Mouse (Mus musculus) CH12.LX (cell line): ENCODE data around the gene Siah2. TPM values are rescaled to one million over a fixed set of nuclear protein-coding genes. Genes with fewer than 3 reads are reported as not detected.
A peak's percentile ranks its signal among the peaks of the same experiment; 100 is the strongest.

Experiments
- DNase-seq: peaks from one replicate; pipeline ENCODE4 v3.0.0-alpha.2; 2013; ENCODE audit errors: extremely low read depth
- H3K27ac ChIP-seq: 2 replicates; pipeline ENCODE4 v1.5.1; 2012; ENCODE audit warnings: low read depth, mild to moderate bottlenecking, control low read depth, moderate library complexity; ENCODE audit not compliant: insufficient read depth
- H3K27me3 ChIP-seq: replicated peaks from 2 replicates; pipeline ENCODE3; 2012; ENCODE audit warnings: inconsistent platforms
- H3K36me3 ChIP-seq, 2 experiments: replicated peaks in 1 of 2; 2 replicates each; pipeline versions ENCODE3 to v1.6.1; 2012; ENCODE audit warnings: inconsistent platforms in 1 of 2, low read length in 1 of 2, mild to moderate bottlenecking in 1 of 2, mixed read lengths in 1 of 2, moderate library complexity in 1 of 2; ENCODE audit not compliant: control insufficient read depth in 1 of 2, insufficient read depth in 1 of 2
- H3K4me1 ChIP-seq, 2 experiments: 2 replicates each; pipeline ENCODE4 v1.6.1; 2012; ENCODE audit warnings: inconsistent platforms in 1 of 2, moderate library complexity in 1 of 2; ENCODE audit not compliant: insufficient read depth in 2 of 2, control insufficient read depth in 1 of 2
- H3K4me2 ChIP-seq: 2 replicates; pipeline ENCODE4 v1.6.1; 2012; ENCODE audit warnings: low read depth, mild to moderate bottlenecking, control low read depth; ENCODE audit not compliant: poor library complexity, insufficient read depth, severe bottlenecking
- H3K4me3 ChIP-seq, 3 experiments: fragments of 150-350 bp in 1 of 3; sonication (generic) in 1 of 3; replicated peaks in 1 of 3; 2 replicates each; pipeline versions ENCODE3 to v1.5.1; 2011 to 2012; ENCODE audit warnings: low read depth in 2 of 3, low read length in 2 of 3, mild to moderate bottlenecking in 2 of 3, moderate library complexity in 2 of 3, control low read depth in 1 of 3, improper control_type of control experiment in 1 of 3, inconsistent platforms in 1 of 3, mixed read lengths in 1 of 3; ENCODE audit not compliant: poor library complexity in 1 of 3
- H3K79me2 ChIP-seq: replicated peaks from 2 replicates; pipeline ENCODE4 v1.6.1; 2012; ENCODE audit warnings: mild to moderate bottlenecking, moderate library complexity; ENCODE audit not compliant: control insufficient read depth, poor library complexity, insufficient read depth, severe bottlenecking; ENCODE audit errors: extremely low read depth
- H3K9ac ChIP-seq: 2 replicates; pipeline ENCODE4 v1.6.1; 2012; ENCODE audit warnings: low read depth, mild to moderate bottlenecking, control low read depth, moderate library complexity; ENCODE audit not compliant: insufficient read depth
- H3K9me3 ChIP-seq: replicated peaks from 2 replicates; pipeline ENCODE3; 2012; ENCODE audit warnings: low read length, inconsistent platforms, mixed read lengths
- CHD1 ChIP-seq: IDR thresholded peaks from 2 replicates; pipeline ENCODE4 v1.6.1; 2012; ENCODE audit warnings: low read depth, low read length, improper control_type of control experiment, inconsistent platforms
- CHD2 ChIP-seq: IDR thresholded peaks from 2 replicates; pipeline ENCODE4 v1.6.1; 2011; ENCODE audit warnings: low read length, improper control_type of control experiment
- EP300 ChIP-seq: IDR thresholded peaks from 2 replicates; pipeline ENCODE4 v1.6.1; 2011; ENCODE audit warnings: low read length, improper control_type of control experiment
- ETS1 ChIP-seq: conservative IDR thresholded peaks from 2 replicates; pipeline ENCODE4 v1.6.1; 2012; ENCODE audit warnings: low read depth, mild to moderate bottlenecking, inconsistent platforms, low read length, improper control_type of control experiment, moderate library complexity
- JUND ChIP-seq: conservative IDR thresholded peaks from 2 replicates; pipeline ENCODE4 v1.6.1; 2011; ENCODE audit warnings: low read depth, low read length, improper control_type of control experiment
- MAX ChIP-seq: IDR thresholded peaks from 2 replicates; pipeline ENCODE4 v1.6.1; 2011; ENCODE audit warnings: low read length, improper control_type of control experiment
- NRF1 ChIP-seq: IDR thresholded peaks from 2 replicates; pipeline ENCODE4 v1.6.1; 2014; ENCODE audit warnings: low read depth, mild to moderate bottlenecking, inconsistent platforms, low read length, improper control_type of control experiment, moderate library complexity
- PAX5 ChIP-seq: IDR thresholded peaks from 2 replicates; pipeline ENCODE4 v1.6.1; 2012; ENCODE audit warnings: low read length, inconsistent platforms, mixed read lengths
- POLR2A ChIP-seq: IDR thresholded peaks from 2 replicates; pipeline ENCODE4 v1.6.1; 2011; ENCODE audit warnings: low read depth, mild to moderate bottlenecking, improper control_type of control experiment, low read length
- RCOR1 ChIP-seq: conservative IDR thresholded peaks from 2 replicates; pipeline ENCODE4 v1.6.1; 2012; ENCODE audit warnings: low read depth, mild to moderate bottlenecking, inconsistent platforms, low read length, improper control_type of control experiment
- SIN3A ChIP-seq: IDR thresholded peaks from 2 replicates; pipeline ENCODE4 v1.6.1; 2012; ENCODE audit warnings: low read length, improper control_type of control experiment, inconsistent platforms
- SMC3 ChIP-seq: IDR thresholded peaks from 2 replicates; pipeline ENCODE4 v1.6.1; 2011; ENCODE audit warnings: low read depth, low read length, improper control_type of control experiment
- TBP ChIP-seq: conservative IDR thresholded peaks from 2 replicates; pipeline ENCODE4 v1.6.1; 2011; ENCODE audit warnings: low read depth, low read length, improper control_type of control experiment
- TCF12 ChIP-seq: IDR thresholded peaks from 2 replicates; pipeline ENCODE4 v1.6.1; 2014; ENCODE audit warnings: low read depth, mild to moderate bottlenecking, inconsistent platforms, low read length, improper control_type of control experiment
- USF2 ChIP-seq: conservative IDR thresholded peaks from 2 replicates; pipeline ENCODE4 v1.6.1; 2011; ENCODE audit warnings: low read depth, low read length, improper control_type of control experiment
- ZC3H11A ChIP-seq: IDR thresholded peaks from 2 replicates; pipeline ENCODE4 v1.6.1; 2012; ENCODE audit warnings: low read depth, mild to moderate bottlenecking, inconsistent platforms, low read length, improper control_type of control experiment
- ZKSCAN1 ChIP-seq: IDR thresholded peaks from 2 replicates; pipeline ENCODE4 v1.6.1; 2012; ENCODE audit warnings: low read depth, inconsistent platforms, low read length, improper control_type of control experiment, borderline replicate concordance
- ZMIZ1 ChIP-seq: IDR thresholded peaks from 2 replicates; pipeline ENCODE4 v1.6.1; 2012; ENCODE audit warnings: low read depth, mild to moderate bottlenecking, inconsistent platforms, low read length, improper control_type of control experiment
- dilution Hi-C: fragments of 300-500 bp; cut with MboI; formaldehyde crosslinking; loops from 2 replicates; pipeline ENCODE4 v1.14.3; 2020; ENCODE audit warnings: low sequenced_read_pairs; ENCODE audit not compliant: extremely low pct_unique_long_range_greater_than_20kb, extremely low pct_ligation_motif_present
- in situ Hi-C: fragments of 300-500 bp; cut with MboI; formaldehyde crosslinking; loops from 3 replicates; pipeline ENCODE4 v1.14.3; 2019; ENCODE audit warnings: low sequenced_read_pairs, low pct_ligation_motif_present, low pct_unique_long_range_greater_than_20kb, mixed read lengths
- polyA plus RNA-seq: library from polyadenylated mRNA; unstranded; fragments of >175 nt; gene quantifications from 2 replicates; pipeline ENCODE4 v1.2.1, GENCODE M21; 2012; ENCODE audit warnings: low read depth; ENCODE audit not compliant: insufficient read length
- total RNA-seq, 2 experiments: library from RNA; depleted of rRNA; stranded (reverse); fragments of 300-350 nt in 1 of 2; fragments of >200 nt in 1 of 2; gene quantifications; 2 replicates each; pipeline ENCODE4 v1.2.3; 2012 to 2014

Siah2 gene
- total and polyA plus RNA-seq, 3 experiments, result 104 to 142 (median 140) TPM

DNA sequence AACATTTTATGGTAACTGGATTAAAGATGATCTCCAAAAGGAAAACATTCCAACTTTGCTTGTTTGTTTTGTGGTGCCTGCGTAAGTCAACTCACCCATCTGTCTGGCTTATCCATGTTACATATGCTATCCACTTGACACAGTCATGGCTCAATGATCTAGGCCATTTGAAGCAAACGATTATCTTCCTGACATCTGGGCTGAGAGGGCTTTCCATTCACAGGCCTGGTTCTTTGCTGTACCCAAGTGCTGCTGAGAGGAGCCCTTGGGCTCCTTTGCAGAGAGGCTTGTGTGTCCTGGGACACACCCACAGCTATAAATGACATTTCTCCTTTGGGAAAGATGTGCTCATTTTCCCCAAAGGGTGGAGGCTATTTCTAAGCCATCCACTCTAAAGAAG lies 13.3 kb downstream of the Siah2 start:
- Histone ChIP-seq H3K27me3 (no peaks in the 10 kb centered on the region), H3K79me2 (peaks cover 97% of the 10 kb centered on the region), H3K9ac (no peak overlapping the region; the same call in 1 of the 2 replicates), H3K4me1 (peaks cover 37 to 94% of the 10 kb centered on the region in 2 experiments), H3K4me3 (no peak overlapping the region), H3K27ac (no peak overlapping the region), H3K4me2 (peak overlapping the region; percentile 13; the same call in 1 of the 2 replicates), H3K36me3 (peaks cover 72 to 90% of the 10 kb centered on the region in 2 experiments), H3K9me3 (no peaks in the 10 kb centered on the region)
- dilution Hi-C loops, result no loop called here
- no peak for TF ChIP-seq EP300
- no peak for TF ChIP-seq SMC3
- no peak for TF ChIP-seq ZKSCAN1
- no peak for TF ChIP-seq TCF12
- TF ChIP-seq SIN3A, result peak; percentile 50; the same call in 1 of the 2 replicates
- TF ChIP-seq JUND, result no peak
- TF ChIP-seq NRF1, result no peak
- peak; percentile 48; the same call in 1 of the 2 replicates for TF ChIP-seq ZMIZ1
- TF ChIP-seq RCOR1, result no peak
- no peak for TF ChIP-seq USF2
- no peak for TF ChIP-seq TBP
- TF ChIP-seq PAX5, result no peak
- no peak for TF ChIP-seq ETS1
- TF ChIP-seq MAX, result no peak
- no peak for TF ChIP-seq CHD2
- TF ChIP-seq CHD1, result no peak
- in situ Hi-C loops, result loop anchor here (25.0 kb wide), 1 partner anchor 267 kb away; the partner anchor contains the start of gene Tsc22d2
- no peak for DNase-seq

- H3K79me2 ChIP-seq, result peaks cover 98% of the 10 kb centered on the region
- dilution Hi-C loops, result no loop called here
- H3K4me1 ChIP-seq, result peaks cover 37 to 94% of the 10 kb centered on the region in 2 experiments
- H3K9ac ChIP-seq, result peak overlapping the region; percentile 0; the same call in 1 of the 2 replicates
- peak overlapping the region; percentile 23; the same call in 1 of the 2 replicates for H3K27ac ChIP-seq
- H3K4me2 ChIP-seq, result peak overlapping the region; percentile 13
- in situ Hi-C loops, result loop anchor here (25.0 kb wide), 1 partner anchor 266 kb away; the partner anchor contains the start of gene Tsc22d2
- no peak for DNase-seq
- no peak overlapping the region for H3K4me3 ChIP-seq
- TF ChIP-seq ZC3H11A, result no peak
- TF ChIP-seq POLR2A, result peak; percentile 42
- H3K9me3 ChIP-seq, result no peaks in the 10 kb centered on the region
- no peaks in the 10 kb centered on the region for H3K27me3 ChIP-seq
- peaks cover 69 to 86% of the 10 kb centered on the region in 2 experiments for H3K36me3 ChIP-seq
Measured at GRCm38 (mm10) chr3:58678384-58678783, 13.8 kb downstream of the Siah2 start.
